Mouse (Mus musculus): ENCODE results near the gene Fam163a.

DNA sequence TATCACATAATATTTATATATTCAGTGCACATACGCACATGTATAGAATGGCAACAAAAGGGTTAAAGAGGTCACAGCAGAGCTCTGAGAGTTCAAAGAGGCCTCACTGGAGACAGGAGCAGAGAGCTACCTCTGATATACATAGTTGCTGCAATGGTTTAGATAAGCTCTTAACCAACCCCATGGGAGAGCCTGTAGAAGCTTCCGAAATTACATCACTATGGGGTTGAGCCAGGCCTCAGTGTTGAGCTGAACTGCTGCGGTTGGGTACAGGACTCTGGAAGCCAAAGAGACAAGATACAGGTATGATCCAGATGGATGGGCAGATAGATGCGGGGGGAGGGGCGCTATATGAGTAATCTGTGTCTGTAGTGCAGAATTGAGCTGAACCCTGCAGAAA is 8.1 kb upstream of the Fam163a start:
- TF ChIP-seq POLR2A (IDR thresholded peaks at IDR 0.05; ENCODE audit: control insufficient read depth in 1 of 2, insufficient read depth in 1 of 2, low read depth in 1 of 2, low read length in 2 of 2, poor library complexity in 1 of 2) (no peak), CHD2 (IDR thresholded peaks at IDR 0.05; ENCODE audit: low read length) (no peak), MAX (IDR thresholded peaks at IDR 0.05; ENCODE audit: low read length) (no peak), TAL1 (IDR thresholded peaks at IDR 0.05; ENCODE audit: low read length) (no peak), NELFE (IDR thresholded peaks at IDR 0.05; ENCODE audit: low read depth, low read length) (no peak), ELF1 (IDR thresholded peaks at IDR 0.05; ENCODE audit: low read depth, low read length) (no peak), TCF12 (IDR thresholded peaks at IDR 0.05; ENCODE audit: low read depth, low read length) (0 out of 2 replicates have a peak, but pooled peaks have one; percentile 19), CTCF (IDR thresholded peaks at IDR 0.05 in 2 of 3, conservative IDR thresholded peaks at IDR 0.05 in 1 of 3; ENCODE audit: control insufficient read depth in 1 of 3, insufficient read depth in 1 of 3, low read depth in 2 of 3, low read length in 3 of 3, poor library complexity in 1 of 3, severe bottlenecking in 1 of 3) (no peak), NRF1 (IDR thresholded peaks at IDR 0.05; ENCODE audit: insufficient read depth, low read depth, low read length, poor library complexity, severe bottlenecking) (no peak)
